Mouse (Mus musculus) embryonic facial prominence, embryonic 15.5 days (tissue): ENCODE measurements around the gene Tnr. TPM values are rescaled to one million over a fixed set of nuclear protein-coding genes. Genes with fewer than 3 reads are reported as not detected.

Source experiments
- ATAC-seq: fragments of 200-750 bp; cut with Nextera tagmentation; 2 replicates; pipeline ENCODE4 v1.8.0; 2017; ENCODE audit warnings: low read depth, moderate TSS enrichment; ENCODE audit not compliant: insufficient number of reproducible peaks, low FRiP score, low TSS enrichment
- H3K27ac ChIP-seq: fragments of 300-500 bp; sonication (generic); replicated peaks from 2 replicates; pipeline ENCODE4 v1.5.1; 2015; ENCODE audit warnings: mild to moderate bottlenecking, inconsistent platforms
- H3K27me3 ChIP-seq: fragments of 300-500 bp; sonication (generic); 2 replicates; pipeline ENCODE4 v1.6.1; 2015; ENCODE audit warnings: inconsistent platforms
- H3K36me3 ChIP-seq: fragments of 300-500 bp; sonication (generic); 2 replicates; pipeline ENCODE4 v1.6.1; 2015; ENCODE audit warnings: mild to moderate bottlenecking, inconsistent platforms
- H3K4me1 ChIP-seq: fragments of 300-500 bp; sonication (generic); 2 replicates; pipeline ENCODE4 v1.6.1; 2015; ENCODE audit warnings: inconsistent platforms
- H3K4me2 ChIP-seq: fragments of 300-500 bp; sonication (generic); replicated peaks from 2 replicates; pipeline ENCODE4 v1.6.1; 2015; ENCODE audit warnings: mild to moderate bottlenecking, inconsistent platforms
- H3K4me3 ChIP-seq: fragments of 300-500 bp; sonication (generic); replicated peaks from 2 replicates; pipeline ENCODE4 v1.5.1; 2015; ENCODE audit warnings: mild to moderate bottlenecking, inconsistent platforms
- H3K9ac ChIP-seq: fragments of 300-500 bp; sonication (generic); 2 replicates; pipeline ENCODE4 v1.6.1; 2015; ENCODE audit warnings: inconsistent platforms
- H3K9me3 ChIP-seq: fragments of 300-500 bp; sonication (generic); replicated peaks from 2 replicates; pipeline ENCODE4 v1.6.1; 2016; ENCODE audit warnings: inconsistent platforms
- WGBS: fragments of 180-500 bp; shearing (Covaris S2); methylation state at CpG from one replicate; pipeline ENCODE4 v1.1.7; 2015; 5-methylcytosine and 5-hydroxymethylcytosine counted together
- polyA plus RNA-seq: library from polyadenylated mRNA; unstranded; fragments of >200 nt; fragmentation: Nextera tagmentation; extraction: Ambion mirVana; gene quantifications from 2 replicates; pipeline ENCODE4 v1.2.1, GENCODE M21; 2015

Tnr gene
- polyA plus RNA-seq, 1 experiment from 2014 or later: 0.23 TPM

GRCm38 (mm10) chr1:159885476-159885875 lies 361.9 kb downstream of the Tnr start:
- ATAC-seq: no peak
- H3K9ac ChIP-seq: no peak overlapping the region
- WGBS: 70% methylated on average over 3 of the region's 3 CpGs
- H3K27me3 ChIP-seq: no peaks in the 10 kb centered on the region
- no peaks in the 10 kb centered on the region for H3K9me3 ChIP-seq
- H3K27ac ChIP-seq: no peak overlapping the region
- no peak overlapping the region for H3K4me3 ChIP-seq
- H3K36me3 ChIP-seq: no peaks in the 10 kb centered on the region
- no peaks in the 10 kb centered on the region for H3K4me1 ChIP-seq
- H3K4me2 ChIP-seq: no peak overlapping the region

- H3K27me3 ChIP-seq: no peaks in the 10 kb centered on the region
- no peaks in the 10 kb centered on the region for H3K4me1 ChIP-seq
- no peak overlapping the region for H3K4me3 ChIP-seq
- no peak overlapping the region for H3K9ac ChIP-seq
- no peak for ATAC-seq
- no peak overlapping the region for H3K4me2 ChIP-seq
- WGBS: 95% methylated on average over 5 of the region's 5 CpGs
- H3K9me3 ChIP-seq: no peaks in the 10 kb centered on the region
- H3K27ac ChIP-seq: no peak overlapping the region
- no peaks in the 10 kb centered on the region for H3K36me3 ChIP-seq
Observed at GRCm38 (mm10) chr1:159888611-159889010, 365.0 kb downstream of the Tnr start.

DNA sequence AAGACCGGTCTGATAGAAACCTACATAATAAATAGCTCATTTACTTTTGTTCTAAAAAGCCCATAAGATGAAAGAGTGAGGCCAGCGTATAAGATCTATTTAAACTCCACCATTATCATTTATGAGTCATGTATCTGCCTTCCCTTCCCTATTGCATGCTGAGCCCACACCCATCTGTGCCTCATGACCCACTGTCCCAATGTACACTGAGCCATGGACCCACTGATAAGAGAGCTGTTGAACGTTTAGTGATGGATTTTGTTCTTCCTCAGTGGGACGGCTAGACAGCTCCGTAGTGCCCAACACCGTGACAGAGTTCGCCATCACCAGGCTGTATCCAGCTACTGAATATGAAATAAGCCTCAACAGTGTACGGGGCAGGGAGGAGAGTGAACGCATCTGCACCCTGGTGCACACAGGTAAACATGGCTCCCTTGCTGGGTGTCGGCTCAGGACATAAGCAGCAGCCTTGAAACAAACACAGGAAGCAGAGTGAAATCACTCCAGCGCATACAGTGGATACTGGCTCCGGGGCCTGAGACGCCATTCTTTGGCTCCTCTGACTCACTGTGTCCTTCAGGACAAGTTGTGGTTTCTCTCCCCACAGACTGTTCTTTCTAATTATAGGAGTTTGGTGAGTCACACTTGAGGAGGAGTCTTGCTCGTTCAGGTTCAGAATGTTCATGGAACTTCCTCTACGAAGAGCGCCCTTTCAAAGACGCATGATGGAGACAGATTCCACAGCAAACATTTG lies 365.6 kb downstream of the Tnr start:
- H3K4me1 ChIP-seq: no peaks in the 10 kb centered on the region
- no peak overlapping the region for H3K4me3 ChIP-seq
- H3K27me3 ChIP-seq: no peaks in the 10 kb centered on the region
- 85% methylated on average over 17 of the region's 17 CpGs for WGBS
- ATAC-seq: no peak
- H3K4me2 ChIP-seq: no peak overlapping the region
- no peaks in the 10 kb centered on the region for H3K9me3 ChIP-seq
- H3K27ac ChIP-seq: no peak overlapping the region
- H3K36me3 ChIP-seq: no peaks in the 10 kb centered on the region
- no peak overlapping the region for H3K9ac ChIP-seq

DNA sequence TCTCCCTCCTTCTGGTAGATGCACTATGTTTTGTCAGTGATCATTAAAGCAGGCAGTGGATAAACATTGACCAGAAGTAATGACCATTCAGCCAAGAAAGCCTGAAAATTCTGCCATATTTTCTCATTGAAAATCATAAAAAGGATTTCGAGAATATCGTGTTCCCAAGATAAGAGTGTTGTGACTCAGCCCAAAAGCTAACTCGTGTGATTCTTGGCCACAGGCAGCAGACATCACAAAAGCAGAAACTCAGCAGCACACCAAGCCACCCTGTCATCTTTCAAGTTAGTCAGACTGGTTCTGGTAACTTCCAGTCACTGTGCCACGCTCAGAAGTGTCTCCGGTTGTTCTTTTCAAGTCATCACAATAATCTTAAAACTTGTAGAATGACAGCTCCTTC lies 367.0 kb downstream of the Tnr start:
- no peaks in the 10 kb centered on the region for H3K4me1 ChIP-seq
- H3K27ac ChIP-seq: no peak overlapping the region
- 75% methylated on average over 5 of the region's 5 CpGs for WGBS
- no peak for ATAC-seq
- H3K4me3 ChIP-seq: no peak overlapping the region
- no peaks in the 10 kb centered on the region for H3K27me3 ChIP-seq
- H3K36me3 ChIP-seq: no peaks in the 10 kb centered on the region
- H3K4me2 ChIP-seq: no peak overlapping the region
- no peaks in the 10 kb centered on the region for H3K9me3 ChIP-seq
- no peak overlapping the region for H3K9ac ChIP-seq

GRCm38 (mm10) chr1:159895094-159895493 lies 371.5 kb downstream of the Tnr start:
- Histone ChIP-seq H3K27ac (no peak overlapping the region), H3K9ac (no peak overlapping the region), H3K27me3 (no peaks in the 10 kb centered on the region), H3K36me3 (no peaks in the 10 kb centered on the region), H3K4me1 (no peaks in the 10 kb centered on the region), H3K4me3 (no peak overlapping the region), H3K9me3 (no peaks in the 10 kb centered on the region), H3K4me2 (no peak overlapping the region)
- ATAC-seq: no peak
- 68% methylated on average over 3 of the region's 3 CpGs for WGBS

GRCm38 (mm10) chr1:159899991-159900390 lies 376.4 kb downstream of the Tnr start:
- Histone ChIP-seq H3K9me3 (no peaks in the 10 kb centered on the region), H3K4me2 (no peak overlapping the region), H3K4me1 (no peaks in the 10 kb centered on the region), H3K4me3 (no peak overlapping the region), H3K27me3 (no peaks in the 10 kb centered on the region), H3K36me3 (no peaks in the 10 kb centered on the region), H3K9ac (no peak overlapping the region), H3K27ac (no peak overlapping the region)
- no peak for ATAC-seq
- WGBS: 76% methylated on average over 3 of the region's 3 CpGs

DNA sequence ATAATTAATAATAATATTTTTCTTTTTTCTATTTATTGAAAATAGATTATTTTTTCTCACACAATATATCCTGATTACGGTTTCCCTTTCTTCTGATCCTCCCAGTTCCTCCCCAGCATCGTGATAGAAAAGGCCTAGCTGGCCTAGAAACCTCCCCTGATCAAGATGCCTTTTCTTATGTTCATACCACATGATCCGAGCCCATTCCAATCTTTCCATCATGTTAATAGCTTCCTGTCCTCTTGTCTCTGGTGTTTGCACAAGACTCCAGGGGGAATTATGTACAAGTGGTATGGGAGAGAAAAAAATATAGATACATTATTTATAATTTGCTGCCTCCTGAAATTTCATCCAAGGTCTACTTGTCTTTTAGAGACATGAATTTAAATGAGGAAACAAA lies 377.1 kb downstream of the Tnr start:
- H3K9ac ChIP-seq: no peak overlapping the region
- no peaks in the 10 kb centered on the region for H3K4me1 ChIP-seq
- H3K27ac ChIP-seq: no peak overlapping the region
- WGBS: 58% methylated on average over 3 of the region's 3 CpGs
- H3K4me3 ChIP-seq: no peak overlapping the region
- H3K36me3 ChIP-seq: no peaks in the 10 kb centered on the region
- no peaks in the 10 kb centered on the region for H3K9me3 ChIP-seq
- H3K4me2 ChIP-seq: no peak overlapping the region
- H3K27me3 ChIP-seq: no peaks in the 10 kb centered on the region
- no peak for ATAC-seq

GRCm38 (mm10) chr1:159901366-159902119 lies 378.0 kb downstream of the Tnr start:
- Histone ChIP-seq H3K4me2 (no peak overlapping the region), H3K9me3 (no peaks in the 10 kb centered on the region), H3K27ac (no peak overlapping the region), H3K4me3 (no peak overlapping the region), H3K27me3 (no peaks in the 10 kb centered on the region), H3K36me3 (no peaks in the 10 kb centered on the region), H3K9ac (no peak overlapping the region), H3K4me1 (no peaks in the 10 kb centered on the region)
- WGBS: 56% methylated on average over 7 of the region's 7 CpGs
- no peak for ATAC-seq

DNA sequence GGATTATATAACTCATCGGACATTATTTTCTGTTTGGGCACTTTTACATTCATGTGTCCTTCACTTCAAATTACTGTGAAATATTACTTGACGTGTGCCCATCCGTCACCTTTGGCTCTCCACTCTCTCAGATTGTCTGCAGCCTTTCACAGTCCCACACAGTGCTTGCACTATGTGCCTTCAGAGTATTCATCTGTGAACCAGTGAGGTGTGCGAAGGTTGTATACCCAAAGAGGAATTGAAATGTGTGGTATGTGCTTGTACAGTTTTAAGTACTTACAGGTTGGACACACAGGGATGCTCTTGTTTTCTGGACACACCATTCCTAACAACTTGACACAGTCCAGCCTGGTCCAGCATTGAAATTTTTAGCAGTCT lies 378.5 kb downstream of the Tnr start:
- WGBS: 77% methylated on average over 4 of the region's 4 CpGs
- no peaks in the 10 kb centered on the region for H3K4me1 ChIP-seq

DNA sequence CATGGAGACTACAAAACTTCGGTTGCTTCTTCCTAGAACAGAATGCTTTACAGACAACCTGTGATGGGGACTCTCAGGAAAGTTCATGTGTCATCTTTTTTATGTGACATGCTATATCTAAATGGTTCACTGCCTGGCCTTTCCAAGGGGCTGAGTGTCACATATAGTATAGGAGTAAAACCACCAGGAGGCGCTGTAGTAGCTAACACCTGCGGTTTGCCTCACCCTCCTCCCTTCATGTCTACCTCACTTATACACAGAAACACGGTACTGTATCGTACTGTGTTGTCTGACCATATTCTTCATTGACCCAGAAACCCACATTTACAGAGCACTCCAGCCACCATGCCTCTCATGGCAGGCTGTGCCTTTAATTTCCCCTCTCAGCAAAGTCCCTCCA lies 387.4 kb downstream of the Tnr start:
- H3K27me3 ChIP-seq: no peaks in the 10 kb centered on the region
- H3K4me1 ChIP-seq: no peaks in the 10 kb centered on the region
- H3K36me3 ChIP-seq: no peaks in the 10 kb centered on the region
- ATAC-seq: no peak
- H3K9ac ChIP-seq: no peak overlapping the region
- H3K4me3 ChIP-seq: no peak overlapping the region
- no peak overlapping the region for H3K4me2 ChIP-seq
- 39% methylated on average over 5 of the region's 5 CpGs for WGBS
- no peak overlapping the region for H3K27ac ChIP-seq
- no peaks in the 10 kb centered on the region for H3K9me3 ChIP-seq

More for the DNA sequence above, 378.5 kb downstream of the Tnr start:
- no peaks in the 10 kb centered on the region for H3K9me3 ChIP-seq
- no peak for ATAC-seq
- no peak overlapping the region for H3K27ac ChIP-seq
- no peak overlapping the region for H3K4me2 ChIP-seq
- no peaks in the 10 kb centered on the region for H3K36me3 ChIP-seq
- H3K4me3 ChIP-seq: no peak overlapping the region
- H3K9ac ChIP-seq: no peak overlapping the region
- no peaks in the 10 kb centered on the region for H3K27me3 ChIP-seq

GRCm38 (mm10) chr1:159914726-159915125 lies 391.2 kb downstream of the Tnr start:
- Histone ChIP-seq H3K4me2 (no peak overlapping the region), H3K27ac (no peak overlapping the region), H3K9ac (no peak overlapping the region), H3K36me3 (no peaks in the 10 kb centered on the region), H3K27me3 (no peaks in the 10 kb centered on the region), H3K9me3 (no peaks in the 10 kb centered on the region), H3K4me3 (no peak overlapping the region), H3K4me1 (no peaks in the 10 kb centered on the region)
- no peak for ATAC-seq

DNA sequence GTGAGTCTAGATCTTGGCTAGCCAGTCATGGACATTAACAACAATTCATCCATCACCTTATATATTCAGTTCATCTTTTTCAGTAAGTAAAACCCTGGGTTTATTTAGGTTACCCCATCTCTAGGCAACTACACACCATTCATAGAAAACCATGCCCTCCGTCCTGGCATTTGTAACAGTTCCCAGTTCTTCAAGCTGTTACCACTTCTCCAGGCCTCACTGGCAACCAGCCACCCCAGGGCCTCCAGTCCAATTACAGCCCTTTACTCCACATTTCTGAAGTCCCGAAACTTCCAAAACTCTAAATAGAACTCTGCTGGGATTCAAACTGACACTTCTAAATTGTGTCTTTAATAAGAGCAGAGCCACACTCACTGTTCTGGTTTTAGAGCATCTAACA lies 397.0 kb downstream of the Tnr start:
- Histone ChIP-seq H3K9me3 (no peaks in the 10 kb centered on the region), H3K27me3 (no peaks in the 10 kb centered on the region), H3K9ac (no peak overlapping the region), H3K4me1 (peaks cover 14% of the 10 kb centered on the region), H3K36me3 (no peaks in the 10 kb centered on the region), H3K4me3 (no peak overlapping the region), H3K27ac (no peak overlapping the region), H3K4me2 (no peak overlapping the region)
- ATAC-seq: no peak
- 54% methylated on average over 2 of the region's 2 CpGs for WGBS
